Mouse (Mus musculus): Measurements from ENCODE around the gene Tulp3.

Tulp3 gene

GRCm38 (mm10) chr6:128296750-128297393, 58.8 kb downstream of the Tulp3 start:
- no peak for DNase-seq (ENCODE audit: low spot score in 2 of 2)

- no peak for DNase-seq (ENCODE audit: low spot score in 2 of 2)
Observed at GRCm38 (mm10) chr6:128295876-128296749, 59.5 kb downstream of the Tulp3 start.

- no peak for DNase-seq (ENCODE audit: low spot score in 2 of 2)
Observed at GRCm38 (mm10) chr6:128291284-128291683, 64.4 kb downstream of the Tulp3 start.

- no peak for DNase-seq (ENCODE audit: low spot score in 2 of 2)
Observed at GRCm38 (mm10) chr6:128288681-128289080, 67.0 kb downstream of the Tulp3 start.

GRCm38 (mm10) chr6:128285792-128286430, 69.7 kb downstream of the Tulp3 start:
- DNase-seq (ENCODE audit: low spot score in 2 of 2): peak; percentile 31 to 70

GRCm38 (mm10) chr6:128282126-128282525, 73.5 kb downstream of the Tulp3 start:
- no peak for DNase-seq (ENCODE audit: low spot score in 2 of 2)

- no peak for DNase-seq (ENCODE audit: low spot score in 2 of 2)
Observed at GRCm38 (mm10) chr6:128280472-128281145, 75.0 kb downstream of the Tulp3 start.

- DNase-seq (ENCODE audit: low spot score in 2 of 2): no peak
Observed at GRCm38 (mm10) chr6:128279608-128280007, 76.0 kb downstream of the Tulp3 start.

- DNase-seq (ENCODE audit: low spot score in 2 of 2): no peak
Observed at GRCm38 (mm10) chr6:128279099-128279498, 76.6 kb downstream of the Tulp3 start.

GRCm38 (mm10) chr6:128277132-128278085, 78.2 kb downstream of the Tulp3 start:
- DNase-seq (ENCODE audit: low spot score in 2 of 2): no peak

- no peak for DNase-seq (ENCODE audit: low spot score in 2 of 2)
Observed at GRCm38 (mm10) chr6:128276349-128276748, 79.3 kb downstream of the Tulp3 start.

GRCm38 (mm10) chr6:128275506-128276064, 80.1 kb downstream of the Tulp3 start:
- no peak for DNase-seq (ENCODE audit: low spot score in 2 of 2)

- no peak for DNase-seq (ENCODE audit: low spot score in 2 of 2)
Observed at GRCm38 (mm10) chr6:128273507-128273906, 82.1 kb downstream of the Tulp3 start.

GRCm38 (mm10) chr6:128272754-128273153, 82.9 kb downstream of the Tulp3 start:
- no peak for DNase-seq (ENCODE audit: low spot score in 2 of 2)

All from urinary bladder, postnatal 4 days (tissue).